Mouse (Mus musculus): ENCODE results near the gene Ppif. TPM values are rescaled to one million over a fixed set of nuclear protein-coding genes. Genes with fewer than 3 reads are reported as not detected.
A peak's percentile ranks its signal among the peaks of the same experiment; 100 is the strongest.

Ppif gene
- polyA plus RNA-seq, 1 experiment: 164 TPM

- no peaks in the 10 kb centered on the region for H3K27me3 ChIP-seq (replicated peaks; ENCODE audit: control insufficient read depth, insufficient read depth, low read length)
- DNase-seq: no peak
- H3K27ac ChIP-seq (ENCODE audit: insufficient read depth, low read depth, low read length): no peak overlapping the region
- WGBS: 73% methylated on average over 17 of the region's 17 CpGs
- TF ChIP-seq CTCF (conservative IDR thresholded peaks at IDR 0.05; ENCODE audit: insufficient read depth, insufficient read length, low read depth, low read length) (no peak), POLR2A (IDR thresholded peaks at IDR 0.05; ENCODE audit: low read depth, low read length) (no peak)
- peaks cover 2% of the 10 kb centered on the region; the same call in 1 of the 2 replicates for H3K36me3 ChIP-seq (ENCODE audit: control insufficient read depth, insufficient read depth, low read length)
- no peaks in the 10 kb centered on the region for H3K4me1 ChIP-seq (ENCODE audit: control insufficient read depth, insufficient read depth, low read length)
- H3K4me3 ChIP-seq (ENCODE audit: insufficient read depth, low read depth, low read length): no peak overlapping the region
Measured at GRCm38 (mm10) chr14:25661185-25661920, 32.6 kb upstream of the Ppif start.

DNA sequence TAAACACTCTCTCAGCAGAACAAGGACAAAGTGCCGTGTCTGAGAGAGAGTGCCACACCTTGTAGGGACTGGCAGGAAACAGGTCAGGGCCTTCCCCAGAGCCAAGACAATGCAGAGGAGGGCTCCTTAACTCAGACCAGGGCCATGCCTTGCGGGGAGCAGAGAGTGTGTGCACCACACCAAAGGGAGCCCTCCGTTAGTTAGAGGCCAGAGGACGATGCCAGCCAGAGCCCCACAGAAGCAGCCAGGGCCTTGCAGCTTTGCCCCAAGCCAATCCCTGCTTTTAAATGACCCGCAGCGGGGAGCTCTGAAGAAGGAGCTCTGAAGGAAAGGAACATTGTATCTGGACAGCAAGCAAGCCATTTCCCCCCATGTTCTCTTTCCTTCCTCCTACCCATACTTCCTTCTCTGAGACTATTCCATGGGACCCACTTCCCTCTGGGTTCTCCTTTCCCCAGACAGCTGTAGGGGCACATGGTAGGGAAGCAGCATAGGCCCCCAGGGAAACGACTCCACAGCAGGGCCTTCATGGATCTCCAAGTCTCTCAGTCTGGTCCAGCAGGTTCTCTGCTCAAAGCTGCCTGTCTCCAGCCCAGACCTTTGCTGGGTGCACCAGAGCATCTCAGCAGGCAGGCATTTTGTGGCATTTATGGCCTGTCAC, 30.2 kb upstream of the Ppif start:
- DNase-seq: no peak
- no peak for TF ChIP-seq POLR2A (IDR thresholded peaks at IDR 0.05; ENCODE audit: low read depth, low read length)
- TF ChIP-seq CTCF (conservative IDR thresholded peaks at IDR 0.05; ENCODE audit: insufficient read depth, insufficient read length, low read depth, low read length): no peak
- Histone ChIP-seq H3K27ac (ENCODE audit: insufficient read depth, low read depth, low read length) (no peak overlapping the region), H3K36me3 (ENCODE audit: control insufficient read depth, insufficient read depth, low read length) (peaks cover 2% of the 10 kb centered on the region; the same call in 1 of the 2 replicates), H3K4me1 (ENCODE audit: control insufficient read depth, insufficient read depth, low read length) (no peaks in the 10 kb centered on the region), H3K4me3 (ENCODE audit: insufficient read depth, low read depth, low read length) (no peak overlapping the region), H3K27me3 (replicated peaks; ENCODE audit: control insufficient read depth, insufficient read depth, low read length) (no peaks in the 10 kb centered on the region)
- 78% methylated on average over 7 of the region's 7 CpGs for WGBS

DNA sequence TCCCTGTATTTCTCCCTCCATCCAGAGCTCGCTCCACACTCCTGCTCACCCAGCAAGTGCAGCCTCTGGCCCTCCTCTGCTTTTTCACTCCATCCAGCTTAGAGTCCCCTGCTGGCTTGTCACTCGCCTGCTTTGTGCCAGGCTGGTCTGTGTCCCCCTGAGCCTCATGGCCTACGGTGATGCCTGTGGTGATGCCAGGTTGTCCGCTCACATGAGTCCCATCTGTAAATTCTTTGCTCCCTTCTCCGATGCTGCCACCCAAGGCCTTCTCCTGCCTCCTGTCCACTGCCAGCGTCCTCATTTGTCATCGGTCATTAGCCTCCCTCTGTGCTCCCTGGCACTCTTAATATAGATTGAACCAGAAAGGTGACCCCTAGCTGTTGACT, 29.7 kb upstream of the Ppif start:
- Histone ChIP-seq H3K27me3 (replicated peaks; ENCODE audit: control insufficient read depth, insufficient read depth, low read length) (no peaks in the 10 kb centered on the region), H3K4me1 (ENCODE audit: control insufficient read depth, insufficient read depth, low read length) (no peaks in the 10 kb centered on the region), H3K27ac (ENCODE audit: insufficient read depth, low read depth, low read length) (no peak overlapping the region), H3K36me3 (ENCODE audit: control insufficient read depth, insufficient read depth, low read length) (peaks cover 2% of the 10 kb centered on the region; the same call in 1 of the 2 replicates), H3K4me3 (ENCODE audit: insufficient read depth, low read depth, low read length) (no peak overlapping the region)
- WGBS: 75% methylated on average over 7 of the region's 7 CpGs
- no peak for DNase-seq
- TF ChIP-seq CTCF (conservative IDR thresholded peaks at IDR 0.05; ENCODE audit: insufficient read depth, insufficient read length, low read depth, low read length) (no peak), POLR2A (IDR thresholded peaks at IDR 0.05; ENCODE audit: low read depth, low read length) (no peak)

DNA sequence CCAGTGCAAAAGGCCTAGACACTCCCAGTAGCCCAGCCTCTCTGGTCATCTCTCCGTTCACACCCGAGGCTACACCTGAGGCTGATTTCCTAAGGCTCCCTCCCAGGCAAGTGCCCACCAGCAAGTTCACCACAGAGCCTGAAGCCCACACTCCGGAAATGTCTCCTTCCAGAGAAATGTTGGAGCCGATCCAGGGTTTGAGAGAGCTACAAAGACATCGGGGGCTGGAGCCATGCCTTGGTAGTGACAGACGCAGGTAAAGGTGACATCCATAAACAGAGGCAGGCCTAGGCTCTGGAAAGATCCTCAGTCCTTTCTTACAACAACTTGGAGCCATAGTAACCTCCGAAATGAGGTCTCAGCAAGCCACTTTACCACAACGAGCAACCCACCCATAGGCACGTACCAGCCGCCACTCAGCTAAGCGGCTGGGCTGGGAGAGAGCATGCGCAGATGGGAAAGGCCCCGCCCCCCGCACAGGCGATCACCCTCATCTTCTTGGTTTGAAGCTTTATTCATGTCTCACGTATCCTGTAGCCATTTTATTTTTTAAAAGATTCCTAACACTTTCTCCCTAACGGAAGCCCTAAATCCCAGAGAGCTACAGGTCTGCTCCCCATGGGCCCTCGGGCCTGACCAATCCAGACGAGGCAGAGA, 28.5 kb upstream of the Ppif start:
- Histone ChIP-seq H3K4me1 (ENCODE audit: control insufficient read depth, insufficient read depth, low read length) (no peaks in the 10 kb centered on the region), H3K36me3 (ENCODE audit: control insufficient read depth, insufficient read depth, low read length) (peaks cover 2% of the 10 kb centered on the region; the same call in 1 of the 2 replicates), H3K27ac (ENCODE audit: insufficient read depth, low read depth, low read length) (no peak overlapping the region), H3K27me3 (replicated peaks; ENCODE audit: control insufficient read depth, insufficient read depth, low read length) (no peaks in the 10 kb centered on the region), H3K4me3 (ENCODE audit: insufficient read depth, low read depth, low read length) (no peak overlapping the region)
- no peak for DNase-seq
- TF ChIP-seq POLR2A (IDR thresholded peaks at IDR 0.05; ENCODE audit: low read depth, low read length) (no peak), CTCF (conservative IDR thresholded peaks at IDR 0.05; ENCODE audit: insufficient read depth, insufficient read length, low read depth, low read length) (no peak)
- WGBS: 87% methylated on average over 19 of the region's 19 CpGs

DNA sequence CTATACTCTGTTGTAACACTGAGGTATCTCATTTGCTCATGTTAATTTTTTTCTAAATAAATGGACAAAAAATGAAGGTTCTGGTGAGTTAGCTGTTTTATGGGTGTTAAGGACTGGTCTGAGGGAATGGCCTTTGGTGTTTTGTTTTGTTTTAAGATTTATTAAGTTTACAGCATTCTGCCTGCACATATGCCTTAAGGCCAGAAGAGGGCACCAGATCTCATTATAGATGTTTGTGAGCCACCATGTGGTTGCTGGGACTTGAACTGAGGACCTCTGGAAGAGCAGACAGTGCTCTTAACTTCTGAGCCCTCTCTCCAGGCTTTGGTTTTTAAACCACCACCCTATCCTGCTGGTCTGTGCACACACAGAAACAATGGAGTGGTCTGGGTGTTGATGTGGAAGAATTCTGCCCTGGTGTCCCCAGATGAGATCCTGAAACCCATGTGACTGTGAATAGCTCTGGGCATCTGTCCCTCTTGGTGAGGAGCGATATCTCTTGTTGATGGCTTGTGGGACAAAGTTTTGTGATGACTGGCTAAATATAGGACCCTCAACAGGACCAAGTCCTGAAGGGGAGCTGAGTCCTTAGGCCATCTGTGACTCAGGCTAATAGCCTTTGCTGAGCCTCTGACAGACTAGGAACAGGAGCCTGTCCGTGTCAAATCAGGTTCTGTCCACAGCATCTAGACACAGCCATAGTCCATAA, 27.1 kb upstream of the Ppif start:
- H3K4me3 ChIP-seq (ENCODE audit: insufficient read depth, low read depth, low read length): no peak overlapping the region
- WGBS: 79% methylated on average over 2 of the region's 2 CpGs
- no peak for DNase-seq
- H3K4me1 ChIP-seq (ENCODE audit: control insufficient read depth, insufficient read depth, low read length): no peaks in the 10 kb centered on the region
- TF ChIP-seq POLR2A (IDR thresholded peaks at IDR 0.05; ENCODE audit: low read depth, low read length) (no peak), CTCF (conservative IDR thresholded peaks at IDR 0.05; ENCODE audit: insufficient read depth, insufficient read length, low read depth, low read length) (peak; percentile 37; the same call in 1 of the 2 replicates)
- no peak overlapping the region for H3K27ac ChIP-seq (ENCODE audit: insufficient read depth, low read depth, low read length)
- H3K27me3 ChIP-seq (replicated peaks; ENCODE audit: control insufficient read depth, insufficient read depth, low read length): no peaks in the 10 kb centered on the region
- H3K36me3 ChIP-seq (ENCODE audit: control insufficient read depth, insufficient read depth, low read length): peaks cover 2% of the 10 kb centered on the region; the same call in 1 of the 2 replicates

GRCm38 (mm10) chr14:25667587-25667986, 26.4 kb upstream of the Ppif start:
- no peak for DNase-seq
- no peak overlapping the region for H3K27ac ChIP-seq (ENCODE audit: insufficient read depth, low read depth, low read length)
- H3K4me1 ChIP-seq (ENCODE audit: control insufficient read depth, insufficient read depth, low read length): no peaks in the 10 kb centered on the region
- 72% methylated on average over 3 of the region's 3 CpGs for WGBS
- TF ChIP-seq CTCF (conservative IDR thresholded peaks at IDR 0.05; ENCODE audit: insufficient read depth, insufficient read length, low read depth, low read length) (no peak), POLR2A (IDR thresholded peaks at IDR 0.05; ENCODE audit: low read depth, low read length) (no peak)
- peaks cover 2% of the 10 kb centered on the region; the same call in 1 of the 2 replicates for H3K36me3 ChIP-seq (ENCODE audit: control insufficient read depth, insufficient read depth, low read length)
- no peak overlapping the region for H3K4me3 ChIP-seq (ENCODE audit: insufficient read depth, low read depth, low read length)
- H3K27me3 ChIP-seq (replicated peaks; ENCODE audit: control insufficient read depth, insufficient read depth, low read length): no peaks in the 10 kb centered on the region

All from kidney, adult 2 months (tissue).